Mouse (Mus musculus) liver, adult 2 months (tissue): ENCODE results near the gene Prkcg.

Source experiments
- CTCF ChIP-seq: fragments of 200-500 bp; IDR thresholded peaks from 2 replicates; pipeline ENCODE4 v1.5.1; 2011; ENCODE audit warnings: low read depth, low read length, control low read depth
- POLR2A ChIP-seq: fragments of 200-500 bp; IDR thresholded peaks from 2 replicates; pipeline ENCODE4 v1.6.1; 2011; ENCODE audit warnings: low read length, control low read depth; ENCODE audit not compliant: insufficient read depth; ENCODE audit errors: extremely low read depth

GRCm38 (mm10) chr7:3314121-3314520 lies 25.1 kb downstream of the Prkcg start:
- no peak for TF ChIP-seq POLR2A
- no peak for TF ChIP-seq CTCF
